In genomic region chr6:27798735-27799134, GRCm38 (mm10) we compare ENCODE assay signal across 16 mouse cellular contexts.
"Had no signal": no experiment of that assay in that cellular context is flagged by ENCODE, and none has a peak within 500 bp of the region (broad histone marks: within the 10 kb centered on the region; RNA-seq: fewer than 3 reads in every experiment).

No protein-coding gene starts in this region.

- H3K27ac ChIP-seq: macrophage; midbrain, embryonic 13.5 days; midbrain, embryonic 15.5 days; neural tube, embryonic 12.5 days; stomach, embryonic 15.5 days; stomach, postnatal 0 days had no signal

- H3K36me3 ChIP-seq: midbrain, embryonic 13.5 days; midbrain, embryonic 15.5 days; neural tube, embryonic 12.5 days; stomach, embryonic 15.5 days had no signal

- H3K9me3 ChIP-seq: megakaryocyte, embryonic 14.5 days; midbrain, embryonic 13.5 days; midbrain, embryonic 15.5 days; neural tube, embryonic 12.5 days; stomach, embryonic 15.5 days had no signal

- H3K4me3 ChIP-seq: megakaryocyte, embryonic 14.5 days; midbrain, embryonic 13.5 days; midbrain, embryonic 15.5 days; neural tube, embryonic 12.5 days; stomach, embryonic 15.5 days had no signal

- DNase-seq: lung, adult 18-20 months; lung, embryonic 14.5 days; lung, postnatal 10 days; lung, postnatal 36 days; right cerebral cortex, postnatal 14 days; thymus, adult 2 months; thymus, postnatal 25 days; thymus, postnatal 4 days had no signal

- H3K4me2 ChIP-seq: lung, embryonic 14.5 days; midbrain, embryonic 11.5 days; midbrain, embryonic 13.5 days; midbrain, embryonic 15.5 days; neural tube, embryonic 12.5 days; stomach, embryonic 15.5 days had no signal

- H3K4me1 ChIP-seq: megakaryocyte, embryonic 14.5 days; midbrain, embryonic 13.5 days; neural tube, embryonic 12.5 days; stomach, embryonic 15.5 days had no signal

- H3K27me3 ChIP-seq: megakaryocyte, embryonic 14.5 days; midbrain, embryonic 13.5 days; midbrain, embryonic 15.5 days; neural tube, embryonic 12.5 days; stomach, embryonic 15.5 days had no signal

- ATAC-seq: midbrain, embryonic 13.5 days; midbrain, embryonic 15.5 days had no signal

- H3K9ac ChIP-seq: lung, embryonic 14.5 days; midbrain, embryonic 13.5 days; midbrain, embryonic 15.5 days; neural tube, embryonic 12.5 days; stomach, embryonic 15.5 days had no signal
